Mouse (Mus musculus) lung, embryonic 14.5 days (tissue): ENCODE data around the gene Foxq1. TPM values are rescaled to one million over a fixed set of nuclear protein-coding genes. Genes with fewer than 3 reads are reported as not detected.
A peak's percentile ranks its signal among the peaks of the same experiment; 100 is the strongest.

ENCODE experiments used
- ATAC-seq: fragments of 200-750 bp; cut with Nextera tagmentation; 2 replicates; pipeline ENCODE4 v1.8.0; 2017; ENCODE audit warnings: mild to moderate bottlenecking, moderate TSS enrichment, moderate library complexity; ENCODE audit not compliant: insufficient read depth
- DNase-seq: peaks from one replicate; pipeline ENCODE4 v3.0.0-alpha.2; 2015
- H3K27ac ChIP-seq: fragments of 300-500 bp; sonication (generic); 2 replicates; pipeline ENCODE4 v1.5.1; 2014; ENCODE audit warnings: low read depth, mild to moderate bottlenecking, moderate library complexity
- H3K27me3 ChIP-seq: fragments of 300-500 bp; sonication (generic); 2 replicates; pipeline ENCODE4 v1.6.1; 2014; ENCODE audit warnings: low read length, control low read depth; ENCODE audit not compliant: insufficient read depth
- H3K36me3 ChIP-seq: fragments of 300-500 bp; sonication (generic); 2 replicates; pipeline ENCODE4 v1.6.1; 2014; ENCODE audit warnings: control low read depth; ENCODE audit not compliant: insufficient read depth
- H3K4me1 ChIP-seq: fragments of 300-500 bp; sonication (generic); 2 replicates; pipeline ENCODE4 v1.6.1; 2014; ENCODE audit warnings: antibody characterized with exemption, control low read depth; ENCODE audit not compliant: insufficient read depth
- H3K4me2 ChIP-seq: fragments of 300-500 bp; sonication (generic); 2 replicates; pipeline ENCODE4 v1.6.1; 2014; ENCODE audit warnings: mild to moderate bottlenecking
- H3K4me3 ChIP-seq: fragments of 300-500 bp; sonication (generic); 2 replicates; pipeline ENCODE4 v1.5.1; 2014; ENCODE audit warnings: low read depth, low read length
- H3K9ac ChIP-seq: fragments of 300-500 bp; sonication (generic); 2 replicates; pipeline ENCODE4 v1.6.1; 2014
- H3K9me3 ChIP-seq: fragments of 300-500 bp; sonication (generic); 2 replicates; pipeline ENCODE4 v1.6.1; 2016; ENCODE audit warnings: low read depth, low read length, control low read depth
- CTCF ChIP-seq: IDR thresholded peaks from 2 replicates; pipeline ENCODE4 v1.5.1; 2016; ENCODE audit warnings: antibody characterized with exemption, low read depth
- WGBS: fragments of 180-500 bp; shearing (Covaris S2); extraction: QIAGEN DNeasy Blood & Tissue Kit; methylation state at CpG from one replicate; pipeline ENCODE4 v1.1.7; 2014; 5-methylcytosine and 5-hydroxymethylcytosine counted together
- polyA plus RNA-seq: library from polyadenylated mRNA; unstranded; fragments of >200 nt; fragmentation: Nextera tagmentation; extraction: Ambion mirVana; gene quantifications from 2 replicates; pipeline ENCODE4 v1.2.1, GENCODE M21; 2014

The Foxq1 gene
- polyA plus RNA-seq, 1 experiment from 2014 or later, result 0.78 TPM

GRCm38 (mm10) chr13:31599576-31599975, 43.6 kb downstream of the Foxq1 start:
- Histone ChIP-seq H3K9me3 (no peaks in the 10 kb centered on the region; the same call in 1 of the 2 replicates), H3K4me1 (no peaks in the 10 kb centered on the region), H3K27me3 (no peaks in the 10 kb centered on the region), H3K4me3 (no peak overlapping the region), H3K27ac (no peak overlapping the region), H3K9ac (no peak overlapping the region), H3K36me3 (no peaks in the 10 kb centered on the region), H3K4me2 (no peak overlapping the region)
- no peak for ATAC-seq
- DNase-seq, result peak; percentile 43
- no peak for TF ChIP-seq CTCF
- 61% methylated on average over 5 of the region's 5 CpGs for WGBS

- no peak for TF ChIP-seq CTCF
- no peaks in the 10 kb centered on the region for H3K27me3 ChIP-seq
- H3K4me1 ChIP-seq, result no peaks in the 10 kb centered on the region
- H3K4me3 ChIP-seq, result no peak overlapping the region
- H3K27ac ChIP-seq, result no peak overlapping the region
- H3K4me2 ChIP-seq, result no peak overlapping the region
- ATAC-seq, result no peak
- 83% methylated on average over 6 of the region's 6 CpGs for WGBS
- DNase-seq, result no peak
- no peaks in the 10 kb centered on the region for H3K9me3 ChIP-seq
- no peaks in the 10 kb centered on the region for H3K36me3 ChIP-seq
- no peak overlapping the region for H3K9ac ChIP-seq
Measured at GRCm38 (mm10) chr13:31603964-31604363, 48.0 kb downstream of the Foxq1 start.

Other genes with a start within 250 kb of the Foxq1 start
- gene A530084C06Rik, start 3.2 kb downstream of the Foxq1 start, polyA plus RNA-seq, result not detected in 2 replicates
- 37.7 and 43.2 TPM in 2 replicates for gene Foxf2, start 69.7 kb downstream of the Foxq1 start, polyA plus RNA-seq